Mouse (Mus musculus): ENCODE measurements around the gene Coa5. TPM values are rescaled to one million over a fixed set of nuclear protein-coding genes. Genes with fewer than 3 reads are reported as not detected.

Coa5 gene
- total RNA-seq, 1 experiment from 2014 or later, result 86.2 TPM

DNA sequence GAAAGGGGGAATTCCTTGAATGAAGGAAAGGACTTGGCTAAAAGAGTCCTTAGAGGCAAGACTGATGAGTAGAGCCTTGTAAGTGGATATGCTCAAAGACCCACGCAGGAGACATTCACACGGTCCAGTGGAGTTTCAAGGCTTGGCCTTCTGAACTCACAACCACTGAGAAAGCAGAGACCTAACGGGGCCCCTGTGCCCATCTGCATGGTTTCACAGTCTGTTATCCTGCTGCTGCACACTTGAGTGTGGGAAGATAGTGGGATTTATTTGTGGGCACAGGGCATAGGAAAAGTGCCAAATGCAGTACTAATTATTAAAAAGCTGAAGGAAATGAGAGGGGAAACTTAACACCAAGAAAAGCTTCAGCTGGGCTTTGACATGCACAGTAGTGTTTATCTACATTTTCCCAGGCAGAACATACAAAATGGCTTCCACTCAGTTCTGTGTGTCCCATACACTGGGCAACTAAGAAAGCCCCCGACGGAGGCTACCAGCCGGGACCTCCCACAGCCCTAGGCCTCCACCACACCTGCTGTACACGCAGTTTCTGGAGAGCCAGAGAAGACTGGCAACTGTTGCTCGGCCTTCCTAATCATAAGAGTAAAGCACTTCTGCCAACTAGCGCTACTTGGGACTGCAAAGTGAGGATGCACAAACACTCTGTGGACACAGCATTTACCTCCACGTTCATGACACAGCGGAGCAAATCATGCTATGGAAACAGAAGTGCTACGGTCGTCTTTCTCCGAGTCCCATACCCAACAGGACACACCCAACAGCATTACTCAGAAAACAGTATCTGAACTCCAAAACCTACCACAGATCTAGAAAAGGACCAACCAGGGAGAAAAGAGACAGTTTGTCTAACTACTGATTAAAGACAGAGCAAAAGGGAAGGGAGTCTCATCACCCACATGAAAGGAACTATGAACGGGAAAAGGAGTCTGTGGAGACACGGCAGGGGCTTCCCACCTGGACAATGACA lies 13.2 kb upstream of the Coa5 start:
- no peak for ATAC-seq (replicated peaks; ENCODE audit: low read depth, poor library complexity, severe bottlenecking)

DNA sequence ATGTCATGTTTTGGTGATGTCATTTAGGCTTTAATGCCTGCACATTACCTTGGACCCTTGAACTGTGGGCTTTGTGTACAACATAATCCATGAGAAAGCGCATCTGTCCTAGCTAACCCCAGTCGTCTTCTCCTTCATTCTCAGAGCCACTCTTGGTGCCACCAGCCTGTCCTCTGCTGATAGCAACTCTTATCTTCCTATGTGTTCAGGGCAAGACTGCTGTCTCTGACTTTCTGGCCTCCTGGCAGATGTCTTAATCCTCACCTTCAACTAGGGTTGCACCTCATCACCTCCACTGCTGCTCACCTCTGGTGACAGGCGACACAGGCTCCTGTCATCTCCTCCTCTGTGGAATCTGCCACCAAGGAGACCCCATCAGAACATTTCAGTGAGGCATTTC lies 6.5 kb upstream of the Coa5 start:
- ATAC-seq (replicated peaks; ENCODE audit: low read depth, poor library complexity, severe bottlenecking), result no peak

DNA sequence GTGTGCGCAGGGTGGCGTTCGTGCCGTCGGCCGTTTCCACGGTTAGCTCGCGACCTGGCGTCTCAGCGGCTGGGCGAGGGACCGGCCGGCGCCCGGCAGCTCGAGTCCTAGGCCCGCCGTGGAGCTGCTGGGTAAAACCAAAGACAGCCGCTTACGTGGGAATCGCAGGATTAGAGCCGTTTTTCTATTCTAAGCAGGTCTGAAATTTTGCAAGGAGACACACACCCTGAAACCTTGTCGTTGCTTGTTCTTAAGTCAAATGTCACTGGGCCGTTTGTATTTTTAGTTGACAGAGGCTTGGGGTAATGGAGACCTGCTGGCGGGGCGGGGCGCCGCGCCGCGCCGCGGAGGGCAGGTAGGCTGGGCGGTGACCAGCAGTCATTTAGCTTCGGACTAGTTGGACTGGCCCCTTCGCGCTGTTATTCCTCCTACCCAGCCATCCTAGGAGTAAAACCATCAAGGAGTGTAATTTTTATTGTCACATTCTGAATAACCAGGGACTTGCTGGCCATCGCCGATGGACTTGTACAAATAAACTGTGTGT lies 466 bp upstream of the Coa5 start:
- ATAC-seq (replicated peaks; ENCODE audit: low read depth, poor library complexity, severe bottlenecking), result no peak

DNA sequence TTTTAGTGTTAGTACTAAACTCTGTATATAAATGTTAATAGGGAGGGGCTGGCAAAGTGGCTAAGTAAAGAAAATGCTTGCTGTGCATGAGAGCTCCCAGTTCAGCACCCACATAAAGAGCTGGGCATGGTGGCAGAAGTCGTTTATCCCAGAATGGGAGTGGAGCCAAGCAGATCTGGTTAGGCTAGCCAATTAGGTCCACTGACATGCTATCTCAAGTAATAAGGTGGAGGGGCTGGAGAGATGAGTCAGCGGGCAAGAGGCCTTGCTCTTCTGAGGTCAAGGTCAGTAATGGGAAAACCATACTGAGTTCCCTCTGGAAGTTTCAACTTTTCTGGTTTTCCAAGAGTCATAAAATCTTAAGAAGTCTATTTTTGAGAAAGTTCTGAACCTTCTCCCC lies 992 bp downstream of the Coa5 start:
- no peak for ATAC-seq (replicated peaks; ENCODE audit: low read depth, poor library complexity, severe bottlenecking)

DNA sequence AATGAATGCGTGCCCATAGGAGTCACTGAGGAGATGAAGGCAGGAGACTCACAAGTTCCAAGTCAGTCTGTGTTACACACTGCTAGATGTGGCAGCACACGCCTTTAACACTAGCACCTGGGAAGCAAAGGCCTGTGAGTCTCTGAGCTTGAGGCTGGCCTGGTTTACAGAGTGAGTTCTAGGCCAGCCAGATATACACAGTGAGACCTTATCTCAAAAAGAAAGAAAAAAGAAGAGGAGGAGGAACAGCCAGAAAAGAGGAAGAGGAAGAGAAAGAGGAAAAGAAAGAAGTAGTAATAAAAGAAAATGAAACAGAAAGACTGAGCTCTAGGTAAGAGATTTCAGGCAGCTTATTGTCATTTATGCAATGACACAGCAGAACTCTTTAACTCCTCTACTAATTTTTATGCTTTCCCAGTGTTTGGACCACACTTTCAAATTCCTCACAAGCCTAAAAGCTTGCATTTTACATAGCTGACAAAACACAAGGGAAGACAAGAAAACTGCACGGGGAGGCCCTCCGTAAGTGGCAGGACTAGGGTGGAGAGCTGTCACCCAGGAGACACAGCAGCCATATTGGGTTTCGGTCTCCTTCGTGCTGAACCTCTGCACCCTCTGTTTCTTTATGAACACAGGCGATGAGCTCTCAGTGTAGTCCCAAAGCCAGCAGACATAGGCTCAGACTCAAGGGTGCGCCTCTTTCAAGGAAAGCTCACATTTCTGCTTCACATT lies 2.6 kb downstream of the Coa5 start:
- ATAC-seq (replicated peaks; ENCODE audit: low read depth, poor library complexity, severe bottlenecking), result no peak

DNA sequence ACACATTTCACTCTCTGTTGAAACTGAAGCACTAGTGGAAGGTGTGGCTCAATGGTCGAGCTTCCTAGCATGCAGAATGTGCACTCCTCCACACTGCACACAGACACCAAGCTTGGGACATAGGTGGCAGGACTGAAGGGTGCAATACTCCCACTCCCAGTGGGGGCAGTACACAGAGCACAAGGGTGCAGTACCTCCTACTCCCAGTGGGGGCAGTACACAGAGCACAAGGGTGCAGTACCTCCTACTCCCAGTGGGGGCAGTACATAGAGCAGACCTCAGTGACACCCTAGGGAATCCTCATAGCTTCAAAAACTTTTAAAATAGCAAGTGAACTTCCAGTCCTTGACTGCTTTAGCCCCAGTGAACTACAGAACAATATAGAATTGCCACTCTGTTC lies 10.5 kb downstream of the Coa5 start:
- ATAC-seq (replicated peaks; ENCODE audit: low read depth, poor library complexity, severe bottlenecking), result peak; percentile 98

DNA sequence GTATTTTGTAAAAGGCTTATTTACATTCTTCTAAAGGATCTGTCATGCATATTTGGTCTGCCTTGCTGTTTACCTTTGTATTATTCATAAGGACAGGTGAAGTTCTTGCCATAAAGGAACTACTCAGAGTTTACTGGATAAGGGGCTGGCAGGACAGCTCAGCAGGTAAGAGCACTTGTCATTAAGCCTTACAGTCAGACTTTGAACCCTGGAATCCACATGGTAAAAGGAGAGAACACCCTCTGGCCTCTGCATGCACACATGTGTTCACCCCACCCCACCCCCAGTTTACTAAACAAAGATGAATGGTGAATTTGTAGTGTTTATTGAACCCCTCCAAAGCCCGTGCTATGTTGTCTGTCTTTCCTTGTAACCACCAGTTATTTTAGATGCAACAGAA lies 14.5 kb downstream of the Coa5 start:
- no peak for ATAC-seq (replicated peaks; ENCODE audit: low read depth, poor library complexity, severe bottlenecking)

DNA sequence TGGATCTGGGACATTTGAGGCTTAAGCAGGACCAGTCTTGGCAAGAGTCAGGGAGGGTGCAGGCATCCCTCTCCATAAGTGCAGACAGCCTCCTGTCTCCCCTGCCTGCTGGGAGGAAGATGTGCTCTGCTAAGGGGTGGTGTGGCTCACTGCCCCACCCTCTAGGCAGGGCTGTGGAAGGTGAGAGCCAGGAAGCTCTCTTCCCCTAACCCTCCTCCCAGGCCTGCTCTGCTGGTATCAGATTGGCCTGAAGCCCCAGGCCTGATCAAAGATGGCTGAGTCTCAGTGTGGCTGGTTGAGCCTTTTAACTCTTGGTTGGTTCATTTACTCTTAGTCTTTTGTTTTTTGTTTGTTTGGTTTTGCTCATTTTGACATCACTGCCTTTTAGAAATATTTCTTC lies 20.3 kb downstream of the Coa5 start:
- no peak for ATAC-seq (replicated peaks; ENCODE audit: low read depth, poor library complexity, severe bottlenecking)

DNA sequence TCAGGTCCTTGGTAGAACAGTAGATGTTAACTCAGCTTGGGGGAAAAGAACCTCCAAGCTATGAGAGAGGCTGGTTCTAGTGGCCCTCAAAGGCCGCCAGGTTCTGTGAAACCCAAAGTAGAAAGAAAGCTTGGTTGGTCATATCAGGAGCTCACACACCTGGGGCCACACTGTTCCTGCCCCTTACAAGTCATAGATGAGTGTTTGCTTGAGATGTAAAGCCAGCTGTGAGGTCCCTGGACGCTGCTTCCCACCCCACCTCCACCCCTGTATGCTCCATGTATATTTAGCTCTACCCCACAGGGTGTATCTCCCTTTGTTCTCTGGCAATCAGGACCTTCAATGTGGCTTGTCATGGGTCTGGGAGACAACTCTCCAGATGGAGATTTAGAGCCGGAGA lies 21.2 kb downstream of the Coa5 start:
- ATAC-seq (replicated peaks; ENCODE audit: low read depth, poor library complexity, severe bottlenecking), result no peak

DNA sequence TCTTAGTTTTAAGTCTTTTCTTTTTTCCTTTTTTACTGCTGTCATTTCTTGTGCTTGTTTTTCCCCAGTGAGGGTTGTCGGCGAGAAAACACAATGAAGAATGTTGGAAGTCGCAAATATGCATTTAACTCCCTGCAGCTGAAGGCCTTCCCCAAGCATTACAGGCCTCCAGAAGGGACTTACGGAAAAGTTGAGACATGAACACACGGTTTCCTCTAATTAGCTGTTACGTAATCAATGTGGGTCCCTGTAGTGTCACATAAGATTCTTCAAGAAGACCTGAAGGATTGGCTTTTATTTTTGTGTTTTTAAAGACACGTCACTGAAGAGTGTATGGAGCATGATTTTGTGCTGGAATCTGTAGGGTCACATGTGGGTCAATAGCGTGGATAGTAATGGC lies 21.8 kb downstream of the Coa5 start:
- no peak for ATAC-seq (replicated peaks; ENCODE audit: low read depth, poor library complexity, severe bottlenecking)

DNA sequence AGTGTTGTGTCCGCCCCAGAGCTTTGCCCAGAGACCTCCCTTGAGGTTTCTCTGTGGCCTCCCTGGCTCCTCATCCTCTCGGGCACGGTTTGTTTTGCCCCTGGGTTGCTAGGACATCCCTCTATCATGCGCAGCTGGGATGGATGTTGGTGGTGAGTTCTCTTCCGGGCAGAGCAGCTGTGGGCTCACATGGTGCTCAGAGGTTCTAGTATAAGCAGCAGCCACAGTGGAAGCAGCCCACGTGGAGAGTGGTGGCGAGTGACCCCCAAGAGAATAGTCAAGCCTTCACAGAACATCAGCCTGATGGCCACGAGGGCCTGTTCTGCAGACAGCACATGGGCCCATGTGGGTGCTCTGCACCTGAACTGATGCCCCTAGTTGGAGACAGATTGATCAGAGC lies 22.7 kb downstream of the Coa5 start:
- no peak for ATAC-seq (replicated peaks; ENCODE audit: low read depth, poor library complexity, severe bottlenecking)

DNA sequence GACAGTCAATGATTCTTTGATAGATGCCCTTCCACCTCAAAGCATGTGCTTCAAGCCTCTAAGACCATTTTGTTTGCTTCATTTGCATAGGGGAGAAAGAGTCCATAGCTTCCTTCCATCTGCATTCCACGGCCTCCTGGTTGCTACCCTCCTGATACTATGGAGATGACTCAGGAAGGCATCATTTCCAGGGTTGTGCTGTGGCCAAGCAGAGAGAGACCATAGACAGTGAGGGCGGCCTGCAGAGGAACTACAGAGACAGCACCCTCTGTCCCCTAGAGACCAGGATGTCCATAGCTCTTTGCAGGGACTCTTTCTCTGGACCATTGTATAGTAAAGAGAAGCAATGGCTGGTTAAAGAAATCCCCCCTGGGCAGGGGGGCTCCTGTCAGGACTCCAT lies 24.8 kb downstream of the Coa5 start:
- no peak for ATAC-seq (replicated peaks; ENCODE audit: low read depth, poor library complexity, severe bottlenecking)

DNA sequence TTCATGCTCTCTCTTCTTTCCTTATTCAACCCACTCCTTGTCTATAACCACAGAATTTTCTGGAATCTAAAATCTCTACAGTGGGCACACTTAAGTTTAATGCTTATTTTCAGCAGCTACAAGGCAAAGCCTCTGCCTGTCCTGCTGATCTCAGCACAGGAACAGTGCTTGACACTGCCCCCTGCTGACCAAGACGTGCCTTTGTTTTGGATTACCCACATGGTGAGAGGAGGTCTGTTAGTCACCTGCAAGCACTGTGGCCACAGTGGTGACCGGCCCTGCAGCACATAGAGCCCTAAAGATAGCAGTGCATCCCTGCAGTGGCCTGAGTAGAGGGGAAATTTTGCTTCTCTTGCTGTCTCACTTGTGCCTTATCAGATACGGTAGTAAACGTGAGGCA lies 28.2 kb downstream of the Coa5 start:
- ATAC-seq (replicated peaks; ENCODE audit: low read depth, poor library complexity, severe bottlenecking), result peak; percentile 82

DNA sequence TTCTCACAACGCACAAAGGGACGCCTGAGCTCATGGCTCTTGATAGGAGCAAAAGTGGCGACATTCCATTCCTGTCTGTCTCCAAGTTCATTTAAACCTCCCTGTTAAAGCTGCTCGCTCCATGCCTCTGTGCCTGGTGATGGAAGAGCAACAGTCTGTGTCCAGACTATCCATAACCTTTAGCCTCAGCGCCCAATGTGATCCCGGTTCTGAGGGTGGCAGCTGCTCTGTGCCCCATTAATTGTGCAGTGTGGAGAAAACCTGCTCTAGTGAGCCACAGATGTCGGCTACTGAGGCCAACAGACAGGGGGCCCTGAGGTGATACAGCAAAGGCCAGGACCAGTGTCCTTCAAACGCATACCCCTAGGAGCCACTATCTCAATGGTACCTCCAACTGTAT lies 30.2 kb downstream of the Coa5 start:
- ATAC-seq (replicated peaks; ENCODE audit: low read depth, poor library complexity, severe bottlenecking), result no peak

DNA sequence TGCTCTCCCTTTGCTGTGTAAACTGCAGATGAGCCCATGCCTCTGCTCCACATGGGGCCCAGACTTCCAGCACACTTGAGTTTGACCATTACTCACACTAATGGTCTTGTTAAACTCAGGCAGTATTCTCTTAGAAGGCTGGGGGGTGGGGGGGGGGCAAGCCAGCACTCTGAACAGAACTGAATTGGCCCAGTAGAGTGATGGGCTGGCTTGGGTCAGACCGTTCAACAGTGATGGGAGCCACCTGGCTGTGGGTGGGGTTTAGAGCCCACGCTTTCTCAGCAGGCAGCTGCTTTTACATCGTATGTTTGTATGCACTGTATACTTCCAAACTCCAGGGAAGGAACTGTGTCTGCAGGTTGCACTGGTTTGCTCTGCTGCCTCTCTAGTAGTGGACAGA lies 30.9 kb downstream of the Coa5 start:
- no peak for ATAC-seq (replicated peaks; ENCODE audit: low read depth, poor library complexity, severe bottlenecking)

DNA sequence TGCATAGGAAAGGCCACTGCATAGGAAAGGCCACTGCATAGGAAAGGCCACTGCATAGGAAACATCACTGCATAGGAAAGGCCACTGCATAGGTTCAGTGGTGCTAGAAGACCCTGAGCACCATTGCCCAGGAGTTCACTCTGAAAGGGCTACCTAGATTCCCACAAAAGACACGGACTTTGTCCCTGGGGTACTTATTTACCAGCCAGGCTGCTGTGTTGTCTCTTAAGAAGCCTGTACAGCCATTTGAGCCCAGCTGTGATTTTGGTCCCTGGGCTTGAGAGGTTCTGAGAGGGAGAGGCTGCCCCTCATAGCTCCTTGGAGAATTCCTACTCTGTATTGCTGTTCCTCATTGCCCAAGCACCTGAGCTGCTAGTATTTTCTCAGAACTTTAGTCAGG lies 33.4 kb downstream of the Coa5 start:
- ATAC-seq (replicated peaks; ENCODE audit: low read depth, poor library complexity, severe bottlenecking), result no peak

DNA sequence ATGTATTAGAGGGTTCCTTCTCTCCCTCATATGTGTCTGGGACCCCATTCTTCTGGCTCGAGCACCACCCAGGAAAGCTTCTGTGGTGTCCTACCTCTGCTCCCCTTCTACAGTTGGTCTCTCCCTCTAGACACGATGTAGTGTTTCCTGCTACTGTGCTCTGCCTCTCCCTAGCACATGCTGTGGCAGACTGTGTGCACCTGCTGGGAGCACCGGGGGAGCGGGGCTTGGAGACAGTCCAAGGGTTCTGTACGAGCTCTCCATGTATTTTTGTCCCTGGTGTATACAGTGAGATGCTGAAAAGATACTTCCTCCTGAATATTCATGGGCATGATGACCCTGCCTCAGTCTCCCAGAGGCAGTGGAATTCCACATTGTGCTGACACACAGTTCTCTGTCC lies 36.7 kb downstream of the Coa5 start:
- no peak for ATAC-seq (replicated peaks; ENCODE audit: low read depth, poor library complexity, severe bottlenecking)

DNA sequence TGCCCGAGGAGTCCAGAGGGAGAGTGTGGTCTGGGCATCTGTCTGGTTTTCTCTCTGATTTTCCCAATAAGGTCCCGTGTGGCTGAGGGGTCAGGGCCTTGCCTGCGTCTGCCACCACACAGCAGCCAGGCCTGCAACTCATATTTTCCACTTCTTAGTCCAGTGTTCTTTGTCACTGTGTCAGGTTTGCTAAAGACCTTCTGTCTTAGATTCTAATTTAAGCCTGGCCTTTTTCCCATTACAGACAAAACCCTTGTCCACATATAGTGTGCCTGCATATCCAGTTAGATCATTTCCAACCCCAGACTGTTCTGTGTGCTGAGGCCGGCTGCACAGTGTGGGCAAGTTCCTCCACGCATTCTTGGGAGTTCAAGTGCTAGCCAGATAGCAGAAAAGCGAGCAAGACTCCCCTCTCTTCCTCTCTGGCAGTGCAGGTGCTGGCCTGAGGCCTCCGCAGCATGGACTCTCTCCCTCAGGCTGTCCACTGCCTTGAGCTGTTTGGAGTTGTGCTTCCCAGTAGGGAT lies 43.4 kb downstream of the Coa5 start:
- ATAC-seq (replicated peaks; ENCODE audit: low read depth, poor library complexity, severe bottlenecking), result no peak

DNA sequence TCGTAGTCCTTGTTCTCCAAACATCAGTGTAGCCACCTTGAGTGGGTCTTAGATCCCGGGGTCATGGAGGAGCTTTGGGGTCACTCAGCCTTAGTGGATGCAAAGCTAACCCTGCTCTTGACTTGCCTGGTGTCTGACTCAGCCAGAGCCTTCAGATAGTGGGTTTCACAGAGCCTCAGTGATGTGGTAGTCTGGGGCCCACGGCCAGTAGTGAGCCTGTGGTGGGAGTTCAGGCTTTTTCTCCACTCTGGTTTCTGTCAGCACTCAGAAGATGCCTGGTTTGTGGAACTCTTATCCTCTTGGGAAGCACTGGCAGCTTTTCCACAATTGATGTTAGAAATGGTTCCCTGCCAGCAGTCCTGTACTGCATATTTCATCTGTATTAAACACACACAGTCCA lies 45.6 kb downstream of the Coa5 start:
- no peak for ATAC-seq (replicated peaks; ENCODE audit: low read depth, poor library complexity, severe bottlenecking)

DNA sequence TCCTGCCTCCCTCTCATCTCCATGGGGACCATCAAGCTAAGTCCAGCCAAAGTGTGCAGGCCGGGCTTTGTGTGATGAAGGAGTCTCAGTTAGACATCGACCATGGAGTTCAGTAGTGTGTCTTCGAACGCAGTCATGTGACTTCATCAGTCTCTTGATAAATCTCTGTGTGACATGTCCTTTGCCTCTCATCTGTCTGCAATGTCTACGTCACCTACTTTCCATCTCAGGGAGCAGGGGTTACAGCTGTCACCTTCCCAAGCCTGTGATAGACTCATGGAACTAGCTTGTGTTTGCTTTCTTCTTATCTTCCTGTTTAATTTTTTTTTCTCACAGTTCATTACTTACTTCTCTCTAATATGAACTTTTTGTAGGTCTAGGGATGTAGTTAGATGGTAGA lies 49.0 kb downstream of the Coa5 start:
- no peak for ATAC-seq (replicated peaks; ENCODE audit: low read depth, poor library complexity, severe bottlenecking)

DNA sequence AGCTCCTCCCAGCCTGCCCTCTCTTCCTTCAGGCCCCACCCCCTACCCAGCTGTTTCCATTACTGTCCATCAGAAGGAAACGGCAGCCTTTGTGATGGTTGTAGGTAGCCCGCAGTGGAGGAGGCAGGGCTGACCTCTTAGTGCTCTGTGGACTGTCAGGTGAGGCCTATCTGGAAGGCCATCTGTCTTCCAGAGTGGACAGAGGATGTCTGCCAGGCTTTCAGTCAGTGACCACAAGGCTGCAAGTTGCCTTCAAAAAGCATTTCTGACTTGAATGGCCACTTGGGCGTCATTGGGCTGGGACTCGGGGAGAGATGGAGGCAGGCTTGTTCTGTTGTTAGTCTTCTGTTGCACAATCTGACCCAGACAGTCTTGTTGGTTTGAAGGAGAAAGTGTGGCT lies 50.4 kb downstream of the Coa5 start:
- no peak for ATAC-seq (replicated peaks; ENCODE audit: low read depth, poor library complexity, severe bottlenecking)
